Mouse (Mus musculus): Measurements from ENCODE around the gene Abhd17a. TPM values are rescaled to one million over a fixed set of nuclear protein-coding genes. Genes with fewer than 3 reads are reported as not detected.

The Abhd17a gene
- polyA plus RNA-seq, 1 experiment: 35.8 TPM

GRCm38 (mm10) chr10:80566375-80567092 is 23.6 kb downstream of the Abhd17a start:
- H3K27me3 ChIP-seq (ENCODE audit: control insufficient read depth, insufficient read depth, low read length, poor library complexity, severe bottlenecking): no peaks in the 10 kb centered on the region
- H3K4me1 ChIP-seq (ENCODE audit: control insufficient read depth, insufficient read depth, low read length): no peaks in the 10 kb centered on the region
- TF ChIP-seq EP300 (IDR thresholded peaks at IDR 0.05; ENCODE audit: insufficient read depth, low read depth, low read length) (0 out of 2 replicates have a peak, but pooled peaks have one; percentile 46), CTCF (IDR thresholded peaks at IDR 0.05; ENCODE audit: low read depth, low read length) (peak; percentile 98), POLR2A (IDR thresholded peaks at IDR 0.05; ENCODE audit: insufficient read depth, low read length) (no peak)
- H3K27ac ChIP-seq (ENCODE audit: insufficient read depth, low read length): no peak overlapping the region
- H3K36me3 ChIP-seq (ENCODE audit: control insufficient read depth, insufficient read depth, low read length, poor library complexity, severe bottlenecking): peaks cover 4% of the 10 kb centered on the region; the same call in 1 of the 2 replicates
- no peaks in the 10 kb centered on the region for H3K9me3 ChIP-seq (replicated peaks; ENCODE audit: control insufficient read depth, insufficient read depth, low read length, poor library complexity, severe bottlenecking)
- H3K9ac ChIP-seq (ENCODE audit: low read depth, poor library complexity, severe bottlenecking): no peak overlapping the region
- H3K4me3 ChIP-seq (ENCODE audit: low read depth, low read length): no peak overlapping the region

DNA sequence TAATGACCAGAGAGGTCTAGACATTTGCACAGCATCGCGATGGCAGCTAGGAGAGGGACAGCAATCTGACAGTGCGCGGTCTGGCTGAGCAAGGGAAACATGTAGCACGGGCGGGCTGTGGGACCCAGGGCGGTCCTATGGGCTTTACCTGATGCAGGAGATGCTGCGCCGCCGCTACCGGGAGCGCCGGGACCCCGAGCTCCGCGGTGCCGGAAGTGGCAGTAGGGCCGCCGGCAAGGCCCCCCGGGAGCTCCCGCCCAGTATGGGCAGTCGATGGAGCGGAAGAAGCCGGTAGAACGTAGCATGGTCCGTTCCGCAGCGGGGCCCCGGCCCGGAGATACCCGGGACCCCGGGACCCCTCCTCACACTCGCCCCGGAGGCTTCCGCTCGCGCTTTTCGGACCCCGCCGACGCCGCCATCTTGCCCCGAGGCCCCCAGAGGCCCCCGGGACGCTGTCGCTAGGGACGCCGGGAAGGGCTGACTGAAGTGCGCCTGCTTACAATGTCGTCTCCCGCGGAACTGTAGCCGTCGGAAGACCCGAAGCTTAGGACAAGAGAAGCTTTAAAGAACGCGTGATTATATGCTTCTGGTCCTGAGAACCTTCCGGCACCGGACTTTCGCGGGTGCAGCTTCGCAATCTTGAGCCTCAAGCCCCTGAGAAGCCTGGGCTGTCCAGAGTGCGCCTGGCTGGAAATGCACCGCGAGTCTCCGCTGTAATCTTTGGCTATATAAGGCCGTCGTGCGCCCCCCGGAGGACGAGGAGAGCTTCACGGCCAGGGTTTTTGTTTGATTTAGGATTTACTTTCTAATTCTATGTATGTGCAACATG is 28.8 kb downstream of the Abhd17a start, which contains the start of gene Rexo1:
Rexo1 (minus strand) TSS at position 445 of the 829 bp plus-strand sequence.
- peak within 1 kb of the TSS; percentile 90 for H3K9ac ChIP-seq (ENCODE audit: low read depth, poor library complexity, severe bottlenecking)
- 0 out of 2 replicates have a peak within 1 kb of the TSS, but pooled peaks have one; percentile 36 for H3K27ac ChIP-seq (ENCODE audit: insufficient read depth, low read length)
- no peaks in the 10 kb centered on the region for H3K9me3 ChIP-seq (replicated peaks; ENCODE audit: control insufficient read depth, insufficient read depth, low read length, poor library complexity, severe bottlenecking)
- H3K27me3 ChIP-seq (ENCODE audit: control insufficient read depth, insufficient read depth, low read length, poor library complexity, severe bottlenecking): no peaks in the 10 kb centered on the region
- no peaks in the 10 kb centered on the region for H3K36me3 ChIP-seq (ENCODE audit: control insufficient read depth, insufficient read depth, low read length, poor library complexity, severe bottlenecking)
- TF ChIP-seq CTCF (IDR thresholded peaks at IDR 0.05; ENCODE audit: low read depth, low read length) (peak; percentile 82), EP300 (IDR thresholded peaks at IDR 0.05; ENCODE audit: insufficient read depth, low read depth, low read length) (no peak)
- H3K4me1 ChIP-seq (ENCODE audit: control insufficient read depth, insufficient read depth, low read length): no peaks in the 10 kb centered on the region
- H3K4me3 ChIP-seq (ENCODE audit: low read depth, low read length): peak within 1 kb of the TSS; percentile 78

DNA sequence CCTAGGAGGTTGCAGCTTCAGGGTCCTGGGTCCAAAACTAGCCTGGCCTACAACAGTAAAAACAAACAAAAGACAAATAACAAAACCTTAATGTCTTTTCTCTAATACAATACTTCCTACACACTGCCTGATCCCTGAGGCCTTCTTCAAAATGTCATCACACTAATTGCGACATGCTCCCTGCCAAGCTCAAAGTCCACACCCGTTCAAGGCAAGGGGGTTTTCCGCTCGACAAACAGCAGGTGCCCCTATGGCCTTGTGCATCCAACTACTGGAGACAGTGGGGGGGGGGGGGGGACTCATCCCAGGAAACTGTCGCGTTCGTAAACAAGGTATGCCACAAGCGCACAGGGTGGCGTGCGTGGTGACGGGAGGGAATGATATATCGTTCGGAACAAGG is 29.5 kb downstream of the Abhd17a start:
- H3K27ac ChIP-seq (ENCODE audit: insufficient read depth, low read length): no peak overlapping the region

DNA sequence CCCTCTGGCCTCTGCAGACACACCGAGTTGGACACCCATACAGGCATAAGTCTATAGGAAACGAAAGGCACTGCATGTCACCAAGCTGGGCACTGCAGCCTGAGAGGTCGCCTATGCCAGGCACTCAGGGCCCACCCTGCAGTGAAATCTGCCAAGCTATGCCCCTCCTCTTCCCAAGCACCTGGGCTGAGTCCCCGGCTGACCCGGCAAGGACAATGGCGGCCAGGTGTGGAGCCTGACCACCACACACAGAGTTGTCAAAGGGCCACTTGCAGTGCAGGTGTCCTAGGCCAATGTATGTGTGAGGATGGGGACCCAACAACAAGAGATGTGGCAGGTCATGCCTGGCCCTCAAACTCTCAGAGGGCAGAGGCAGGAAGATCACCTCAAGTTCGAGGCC is 30.7 kb downstream of the Abhd17a start:
- Histone ChIP-seq H3K4me1 (ENCODE audit: control insufficient read depth, insufficient read depth, low read length) (no peaks in the 10 kb centered on the region), H3K9me3 (replicated peaks; ENCODE audit: control insufficient read depth, insufficient read depth, low read length, poor library complexity, severe bottlenecking) (no peaks in the 10 kb centered on the region), H3K27ac (ENCODE audit: insufficient read depth, low read length) (no peak overlapping the region), H3K36me3 (ENCODE audit: control insufficient read depth, insufficient read depth, low read length, poor library complexity, severe bottlenecking) (no peaks in the 10 kb centered on the region), H3K27me3 (ENCODE audit: control insufficient read depth, insufficient read depth, low read length, poor library complexity, severe bottlenecking) (no peaks in the 10 kb centered on the region), H3K4me3 (ENCODE audit: low read depth, low read length) (no peak overlapping the region), H3K9ac (ENCODE audit: low read depth, poor library complexity, severe bottlenecking) (no peak overlapping the region)
- no peak for TF ChIP-seq POLR2A (IDR thresholded peaks at IDR 0.05; ENCODE audit: insufficient read depth, low read length)
- no peak for TF ChIP-seq CTCF (IDR thresholded peaks at IDR 0.05; ENCODE audit: low read depth, low read length)
- TF ChIP-seq EP300 (IDR thresholded peaks at IDR 0.05; ENCODE audit: insufficient read depth, low read depth, low read length): no peak

More for the DNA sequence above, 29.5 kb downstream of the Abhd17a start:
- Histone ChIP-seq H3K36me3 (ENCODE audit: control insufficient read depth, insufficient read depth, low read length, poor library complexity, severe bottlenecking) (no peaks in the 10 kb centered on the region), H3K9me3 (replicated peaks; ENCODE audit: control insufficient read depth, insufficient read depth, low read length, poor library complexity, severe bottlenecking) (no peaks in the 10 kb centered on the region), H3K4me3 (ENCODE audit: low read depth, low read length) (peak overlapping the region; percentile 78), H3K4me1 (ENCODE audit: control insufficient read depth, insufficient read depth, low read length) (no peaks in the 10 kb centered on the region), H3K9ac (ENCODE audit: low read depth, poor library complexity, severe bottlenecking) (peak overlapping the region; percentile 90), H3K27me3 (ENCODE audit: control insufficient read depth, insufficient read depth, low read length, poor library complexity, severe bottlenecking) (no peaks in the 10 kb centered on the region)
- TF ChIP-seq EP300 (IDR thresholded peaks at IDR 0.05; ENCODE audit: insufficient read depth, low read depth, low read length) (no peak), CTCF (IDR thresholded peaks at IDR 0.05; ENCODE audit: low read depth, low read length) (no peak), POLR2A (IDR thresholded peaks at IDR 0.05; ENCODE audit: insufficient read depth, low read length) (no peak)

GRCm38 (mm10) chr10:80557346-80557965 is 32.7 kb downstream of the Abhd17a start:
- Histone ChIP-seq H3K4me3 (ENCODE audit: low read depth, low read length) (no peak overlapping the region), H3K9me3 (replicated peaks; ENCODE audit: control insufficient read depth, insufficient read depth, low read length, poor library complexity, severe bottlenecking) (no peaks in the 10 kb centered on the region), H3K9ac (ENCODE audit: low read depth, poor library complexity, severe bottlenecking) (no peak overlapping the region), H3K36me3 (ENCODE audit: control insufficient read depth, insufficient read depth, low read length, poor library complexity, severe bottlenecking) (no peaks in the 10 kb centered on the region), H3K27me3 (ENCODE audit: control insufficient read depth, insufficient read depth, low read length, poor library complexity, severe bottlenecking) (no peaks in the 10 kb centered on the region), H3K27ac (ENCODE audit: insufficient read depth, low read length) (no peak overlapping the region), H3K4me1 (ENCODE audit: control insufficient read depth, insufficient read depth, low read length) (no peaks in the 10 kb centered on the region)
- TF ChIP-seq CTCF (IDR thresholded peaks at IDR 0.05; ENCODE audit: low read depth, low read length): peak; percentile 88
- TF ChIP-seq EP300 (IDR thresholded peaks at IDR 0.05; ENCODE audit: insufficient read depth, low read depth, low read length): no peak
- no peak for TF ChIP-seq POLR2A (IDR thresholded peaks at IDR 0.05; ENCODE audit: insufficient read depth, low read length)

Data from ES-Bruce4 (cell line).